Mouse (Mus musculus): ENCODE measurements around the gene 4833423E24Rik.

Gene 4833423E24Rik

GRCm38 (mm10) chr2:85518879-85519278 is at the start of gene 4833423E24Rik:
Gene 4833423E24Rik, minus strand, starts transcription at chr2:85519024.
- in situ Hi-C loops (cut with MboI; ENCODE audit: low sequenced_read_pairs): no loop called here

GRCm38 (mm10) chr2:85561187-85561586 is 42.4 kb upstream of the 4833423E24Rik start:
- in situ Hi-C loops (cut with MboI; ENCODE audit: low sequenced_read_pairs): loop anchor here (10.0 kb wide), 1 partner anchor 436 kb away; no protein-coding TSS in a partner anchor

- in situ Hi-C loops (cut with MboI; ENCODE audit: low sequenced_read_pairs): loop anchor here (10.0 kb wide), 1 partner anchor 435 kb away; no protein-coding TSS in a partner anchor
Observed at GRCm38 (mm10) chr2:85560226-85560625, 41.4 kb upstream of the 4833423E24Rik start.

- in situ Hi-C loops (cut with MboI; ENCODE audit: low sequenced_read_pairs): no loop called here
Observed at GRCm38 (mm10) chr2:85554806-85555205, 36.0 kb upstream of the 4833423E24Rik start.

GRCm38 (mm10) chr2:85533934-85534333 is 15.1 kb upstream of the 4833423E24Rik start:
- in situ Hi-C loops (cut with MboI; ENCODE audit: low sequenced_read_pairs): no loop called here

- in situ Hi-C loops (cut with MboI; ENCODE audit: low sequenced_read_pairs): no loop called here
Observed at GRCm38 (mm10) chr2:85532082-85532778, 13.4 kb upstream of the 4833423E24Rik start.

- in situ Hi-C loops (cut with MboI; ENCODE audit: low sequenced_read_pairs): no loop called here
Observed at GRCm38 (mm10) chr2:85522859-85523489, 4.2 kb upstream of the 4833423E24Rik start.

GRCm38 (mm10) chr2:85518292-85518691 is 532 bp downstream of the 4833423E24Rik start:
- in situ Hi-C loops (cut with MboI; ENCODE audit: low sequenced_read_pairs): no loop called here

GRCm38 (mm10) chr2:85510376-85510775 is 8.4 kb downstream of the 4833423E24Rik start:
- in situ Hi-C loops (cut with MboI; ENCODE audit: low sequenced_read_pairs): no loop called here

GRCm38 (mm10) chr2:85490396-85490795 is 28.4 kb downstream of the 4833423E24Rik start:
- in situ Hi-C loops (cut with MboI; ENCODE audit: low sequenced_read_pairs): no loop called here

- in situ Hi-C loops (cut with MboI; ENCODE audit: low sequenced_read_pairs): no loop called here
Observed at GRCm38 (mm10) chr2:85466801-85467325, 52.0 kb downstream of the 4833423E24Rik start.

- in situ Hi-C loops (cut with MboI; ENCODE audit: low sequenced_read_pairs): no loop called here
Observed at GRCm38 (mm10) chr2:85443539-85443938, 75.3 kb downstream of the 4833423E24Rik start, which contains the start of gene Olfr995. Gene Olfr995, minus strand, starts transcription at chr2:85443639.

- in situ Hi-C loops (cut with MboI; ENCODE audit: low sequenced_read_pairs): no loop called here
Observed at GRCm38 (mm10) chr2:85442546-85442945, 76.3 kb downstream of the 4833423E24Rik start.

- in situ Hi-C loops (cut with MboI; ENCODE audit: low sequenced_read_pairs): no loop called here
Observed at GRCm38 (mm10) chr2:85436351-85436750, 82.5 kb downstream of the 4833423E24Rik start, which contains the start of gene Olfr994. Gene Olfr994, minus strand, starts transcription at chr2:85436451.

Data from CH12F3 (cell line).